Mouse (Mus musculus) liver, adult 2 months (tissue): ENCODE results near the gene Crhbp. TPM values are rescaled to one million over a fixed set of nuclear protein-coding genes. Genes with fewer than 3 reads are reported as not detected.

Experiments
- DNase-seq: peaks from one replicate; pipeline ENCODE4 v3.0.0-alpha.2; 2011; ENCODE audit warnings: low read depth, low spot score; ENCODE audit errors: extremely low read depth
- H3K27ac ChIP-seq: fragments of 200-500 bp; replicated peaks from 2 replicates; pipeline ENCODE4 v1.5.1; 2012; ENCODE audit warnings: low read depth, mild to moderate bottlenecking, control low read depth, inconsistent platforms, low read length; ENCODE audit not compliant: insufficient read depth
- H3K27me3 ChIP-seq: fragments of 200-500 bp; 2 replicates; pipeline ENCODE4 v1.6.1; 2012; ENCODE audit warnings: mild to moderate bottlenecking, moderate library complexity, low read length, inconsistent platforms; ENCODE audit not compliant: control insufficient read depth, insufficient read depth
- H3K36me3 ChIP-seq: fragments of 200-500 bp; 2 replicates; pipeline ENCODE4 v1.6.1; 2012; ENCODE audit warnings: low read length, inconsistent platforms; ENCODE audit not compliant: control insufficient read depth, insufficient read depth
- H3K4me1 ChIP-seq: fragments of 200-500 bp; 2 replicates; pipeline ENCODE4 v1.6.1; 2011; ENCODE audit warnings: low read length; ENCODE audit not compliant: control insufficient read depth, insufficient read depth
- H3K4me3 ChIP-seq: fragments of 200-500 bp; 2 replicates; pipeline ENCODE4 v1.5.1; 2011; ENCODE audit warnings: low read depth, mild to moderate bottlenecking, control low read depth, low read length, moderate library complexity; ENCODE audit not compliant: insufficient read depth
- H3K79me2 ChIP-seq: fragments of 200-500 bp; 2 replicates; pipeline ENCODE4 v1.6.1; 2012; ENCODE audit warnings: inconsistent platforms, mild to moderate bottlenecking, low read length, moderate library complexity; ENCODE audit not compliant: control insufficient read depth, insufficient read depth
- H3K9ac ChIP-seq: fragments of 200-500 bp; 2 replicates; pipeline ENCODE4 v1.6.1; 2012; ENCODE audit warnings: low read depth, mild to moderate bottlenecking, control low read depth, inconsistent platforms, low read length
- CTCF ChIP-seq: fragments of 200-500 bp; IDR thresholded peaks from 2 replicates; pipeline ENCODE4 v1.5.1; 2011; ENCODE audit warnings: low read depth, low read length, control low read depth
- POLR2A ChIP-seq: fragments of 200-500 bp; IDR thresholded peaks from 2 replicates; pipeline ENCODE4 v1.6.1; 2011; ENCODE audit warnings: low read length, control low read depth; ENCODE audit not compliant: insufficient read depth; ENCODE audit errors: extremely low read depth
- WGBS: fragments of 180-500 bp; shearing (Covaris S2); methylation state at CpG from one replicate; pipeline ENCODE4 v1.1.7; 2018; 5-methylcytosine and 5-hydroxymethylcytosine counted together
- polyA plus RNA-seq: library from polyadenylated mRNA; depleted of rRNA; stranded (reverse); fragments of >200 nt; gene quantifications from 2 replicates; pipeline ENCODE4 v1.2.3, GENCODE M21; 2012
- total RNA-seq: library from RNA; depleted of rRNA; stranded (reverse); fragments of >200 nt; gene quantifications from 2 replicates; pipeline ENCODE4 v1.2.3, GENCODE M21; 2014

Crhbp gene
- total and polyA plus RNA-seq, 2 experiments: not detected

DNA sequence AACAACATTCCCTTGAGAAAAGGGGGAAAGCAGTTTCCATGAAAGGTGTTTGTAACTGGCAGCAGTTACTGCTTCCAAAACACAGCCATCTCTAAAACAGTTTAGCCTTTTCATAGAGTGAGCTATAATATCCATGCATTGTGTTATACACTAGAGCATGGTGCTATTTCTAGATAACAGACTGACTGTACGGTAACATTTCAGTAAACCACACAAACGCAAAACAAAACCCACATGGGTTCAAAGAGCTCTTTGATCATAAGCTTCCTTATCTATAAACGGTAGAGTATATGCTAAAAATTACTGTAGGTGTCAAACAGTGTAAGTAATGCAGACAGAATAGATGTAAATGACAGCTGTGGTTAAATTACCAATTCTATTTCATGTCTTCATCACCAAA lies 5.0 kb upstream of the Crhbp start:
- no peak for DNase-seq
- Histone ChIP-seq H3K27ac (no peak overlapping the region), H3K4me3 (no peak overlapping the region), H3K36me3 (no peaks in the 10 kb centered on the region), H3K79me2 (no peaks in the 10 kb centered on the region), H3K4me1 (no peaks in the 10 kb centered on the region), H3K27me3 (0 out of 2 replicates have a peak, but pooled peaks cover under 1% of the 10 kb centered on the region), H3K9ac (no peak overlapping the region)
- TF ChIP-seq CTCF (no peak), POLR2A (no peak)
- WGBS: 63% methylated on average over 3 of the region's 3 CpGs

DNA sequence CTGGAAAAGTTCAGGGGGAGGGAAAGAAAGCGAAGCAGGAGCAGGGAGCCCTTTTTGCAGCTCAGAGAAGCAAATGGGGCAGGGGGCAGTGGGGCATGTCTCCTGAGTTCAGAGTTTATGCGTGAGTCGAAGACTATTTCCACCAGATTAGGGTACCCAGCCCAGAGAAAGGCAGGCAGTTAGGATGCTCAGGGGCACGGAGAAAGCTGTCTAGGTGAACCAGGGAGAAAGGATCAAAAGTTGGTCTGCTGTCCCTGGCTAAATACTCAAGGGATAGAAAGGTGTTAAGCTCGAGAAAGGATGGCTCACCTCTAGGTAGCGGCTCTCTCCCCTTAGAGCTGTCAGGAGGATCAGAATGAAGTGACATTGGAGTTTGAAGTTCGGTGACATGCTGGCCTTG lies 433 bp downstream of the Crhbp start:
- H3K27ac ChIP-seq: no peak overlapping the region
- no peaks in the 10 kb centered on the region for H3K79me2 ChIP-seq
- no peak for TF ChIP-seq CTCF
- no peak for TF ChIP-seq POLR2A
- DNase-seq: no peak
- no peak overlapping the region for H3K9ac ChIP-seq
- no peak overlapping the region for H3K4me3 ChIP-seq
- no peaks in the 10 kb centered on the region for H3K36me3 ChIP-seq
- no peaks in the 10 kb centered on the region for H3K4me1 ChIP-seq
- WGBS: 29% methylated on average over 7 of the region's 7 CpGs
- peaks cover 6% of the 10 kb centered on the region; the same call in 1 of the 2 replicates for H3K27me3 ChIP-seq

DNA sequence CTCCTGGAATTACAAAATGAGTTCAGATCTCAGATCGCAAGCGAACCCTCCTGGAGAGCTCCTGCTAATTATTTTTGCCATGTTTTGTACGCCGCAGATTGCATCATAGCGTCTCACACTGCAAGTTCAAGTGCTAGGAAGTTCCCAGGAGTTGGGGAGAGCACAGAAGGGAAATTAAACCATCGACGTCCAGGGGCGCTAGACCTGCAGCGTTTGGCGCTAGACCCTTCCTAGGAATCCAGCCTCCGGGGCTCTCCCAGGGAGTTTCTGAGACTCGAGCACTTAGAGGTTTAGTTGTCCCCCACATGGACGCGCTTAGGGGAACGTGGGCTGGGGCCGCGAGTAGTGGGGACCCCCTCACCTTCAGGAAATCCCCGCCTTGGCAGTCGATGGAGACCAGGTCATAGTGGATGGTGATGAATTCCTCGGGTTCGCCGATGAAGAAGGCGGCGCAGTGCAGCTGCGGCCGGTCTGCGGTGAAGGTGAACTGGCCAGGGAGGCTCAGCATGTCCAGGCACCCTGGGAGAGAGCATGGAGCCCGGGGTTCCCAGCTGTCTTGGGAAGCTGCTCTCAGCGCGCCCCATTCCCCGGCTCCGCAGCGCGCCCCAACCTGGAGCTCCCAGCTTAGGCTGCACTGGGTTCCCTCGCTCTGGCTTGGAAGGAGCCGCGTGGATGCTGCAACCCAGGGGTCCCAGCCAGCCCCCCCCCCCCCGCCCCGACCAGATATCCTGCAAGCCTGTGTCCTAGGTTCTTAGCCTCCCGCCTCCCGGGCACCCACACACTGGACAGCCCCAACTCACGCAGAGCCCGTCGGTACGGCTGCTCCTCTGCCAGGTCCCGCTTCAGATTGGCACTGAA lies 1.1 kb downstream of the Crhbp start:
- H3K36me3 ChIP-seq: no peaks in the 10 kb centered on the region
- no peak overlapping the region for H3K9ac ChIP-seq
- no peak overlapping the region for H3K27ac ChIP-seq
- H3K4me1 ChIP-seq: no peaks in the 10 kb centered on the region
- TF ChIP-seq CTCF (no peak), POLR2A (no peak)
- H3K79me2 ChIP-seq: no peaks in the 10 kb centered on the region
- peaks cover 6% of the 10 kb centered on the region; the same call in 1 of the 2 replicates for H3K27me3 ChIP-seq
- WGBS: 2% methylated on average over 44 of the region's 46 CpGs
- no peak for DNase-seq
- no peak overlapping the region for H3K4me3 ChIP-seq

DNA sequence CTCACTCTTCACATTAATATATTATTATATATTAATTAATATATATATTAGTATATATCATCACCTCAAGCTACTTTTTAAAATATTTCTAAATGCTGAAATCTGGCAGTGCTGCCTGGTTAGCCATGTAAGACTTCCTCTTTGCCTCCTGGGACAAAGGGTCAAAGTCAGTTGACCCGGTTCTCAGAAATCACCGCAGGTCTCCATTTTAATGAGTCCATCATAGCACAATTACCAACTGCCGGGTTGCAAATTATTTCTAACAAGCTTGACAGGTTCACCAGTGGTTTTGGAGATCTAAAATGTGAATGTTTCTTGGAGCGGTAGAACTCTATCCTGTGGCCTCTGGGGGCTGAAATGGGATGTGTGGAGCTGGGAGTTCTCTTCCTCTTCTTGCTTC lies 1.8 kb downstream of the Crhbp start:
- Histone ChIP-seq H3K36me3 (no peaks in the 10 kb centered on the region), H3K79me2 (no peaks in the 10 kb centered on the region), H3K9ac (no peak overlapping the region), H3K4me1 (no peaks in the 10 kb centered on the region), H3K27ac (no peak overlapping the region), H3K27me3 (peaks cover 6% of the 10 kb centered on the region; the same call in 1 of the 2 replicates), H3K4me3 (no peak overlapping the region)
- TF ChIP-seq CTCF (no peak), POLR2A (no peak)
- WGBS: 30% methylated on average over 4 of the region's 4 CpGs
- no peak for DNase-seq

DNA sequence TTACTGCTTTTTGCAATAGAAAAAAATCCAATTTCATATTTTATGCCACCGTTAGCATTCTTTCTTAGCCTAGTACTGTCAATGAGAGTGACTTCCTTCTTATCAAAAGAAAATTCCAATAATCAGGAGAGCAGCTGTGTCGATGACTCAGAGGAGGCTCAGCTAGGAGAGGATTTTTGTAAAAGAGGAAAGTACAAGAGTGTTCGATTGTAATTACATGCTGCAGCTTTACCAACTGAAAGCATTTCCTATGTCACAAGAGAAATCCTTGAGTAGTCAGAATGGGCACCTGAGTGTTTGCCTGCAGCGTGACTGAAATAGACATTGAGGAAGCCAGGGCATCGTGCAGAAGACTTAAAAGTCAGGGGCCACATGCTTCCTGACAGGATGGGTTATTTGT lies 5.2 kb downstream of the Crhbp start:
- TF ChIP-seq CTCF: no peak
- TF ChIP-seq POLR2A: no peak
- Histone ChIP-seq H3K4me1 (no peaks in the 10 kb centered on the region), H3K27me3 (peaks cover 4% of the 10 kb centered on the region; the same call in 1 of the 2 replicates), H3K79me2 (no peaks in the 10 kb centered on the region), H3K36me3 (no peaks in the 10 kb centered on the region), H3K4me3 (no peak overlapping the region), H3K27ac (no peak overlapping the region), H3K9ac (no peak overlapping the region)
- 78% methylated on average over 5 of the region's 5 CpGs for WGBS
- DNase-seq: no peak

DNA sequence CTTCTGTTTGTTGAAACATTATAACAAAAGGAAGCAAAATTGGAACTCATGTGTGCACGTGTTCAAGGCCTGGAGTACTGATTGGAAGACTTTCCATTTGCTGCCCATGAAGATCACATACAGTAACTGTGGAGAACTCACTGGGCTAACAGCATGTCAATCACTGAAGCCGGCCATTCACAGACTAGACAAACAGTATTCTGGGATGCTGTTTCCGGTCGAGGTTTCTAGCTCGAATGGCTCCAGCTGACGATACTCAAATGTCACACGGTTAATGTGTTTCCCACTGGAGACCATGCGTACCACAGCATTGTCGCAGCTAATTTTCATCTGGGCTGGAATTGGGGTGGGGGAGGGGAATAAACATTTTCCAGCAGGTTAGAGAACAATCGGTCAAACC lies 13.0 kb downstream of the Crhbp start:
- TF ChIP-seq POLR2A (no peak), CTCF (no peak)
- no peaks in the 10 kb centered on the region for H3K36me3 ChIP-seq
- DNase-seq: no peak
- H3K27ac ChIP-seq: no peak overlapping the region
- H3K79me2 ChIP-seq: no peaks in the 10 kb centered on the region
- no peak overlapping the region for H3K9ac ChIP-seq
- 81% methylated on average over 10 of the region's 10 CpGs for WGBS
- no peaks in the 10 kb centered on the region for H3K4me1 ChIP-seq
- H3K27me3 ChIP-seq: no peaks in the 10 kb centered on the region
- H3K4me3 ChIP-seq: no peak overlapping the region
